Mouse (Mus musculus) liver, embryonic 14.5 days (tissue): ENCODE measurements around the gene Zfp786.

ENCODE experiments used
- CTCF ChIP-seq: IDR thresholded peaks from 2 replicates; pipeline ENCODE4 v1.5.1; 2016; ENCODE audit warnings: antibody characterized with exemption, low read depth, control low read depth
- EP300 ChIP-seq: IDR thresholded peaks from 2 replicates; pipeline ENCODE4 v1.6.1; 2016; ENCODE audit warnings: antibody characterized with exemption, low read depth

DNA sequence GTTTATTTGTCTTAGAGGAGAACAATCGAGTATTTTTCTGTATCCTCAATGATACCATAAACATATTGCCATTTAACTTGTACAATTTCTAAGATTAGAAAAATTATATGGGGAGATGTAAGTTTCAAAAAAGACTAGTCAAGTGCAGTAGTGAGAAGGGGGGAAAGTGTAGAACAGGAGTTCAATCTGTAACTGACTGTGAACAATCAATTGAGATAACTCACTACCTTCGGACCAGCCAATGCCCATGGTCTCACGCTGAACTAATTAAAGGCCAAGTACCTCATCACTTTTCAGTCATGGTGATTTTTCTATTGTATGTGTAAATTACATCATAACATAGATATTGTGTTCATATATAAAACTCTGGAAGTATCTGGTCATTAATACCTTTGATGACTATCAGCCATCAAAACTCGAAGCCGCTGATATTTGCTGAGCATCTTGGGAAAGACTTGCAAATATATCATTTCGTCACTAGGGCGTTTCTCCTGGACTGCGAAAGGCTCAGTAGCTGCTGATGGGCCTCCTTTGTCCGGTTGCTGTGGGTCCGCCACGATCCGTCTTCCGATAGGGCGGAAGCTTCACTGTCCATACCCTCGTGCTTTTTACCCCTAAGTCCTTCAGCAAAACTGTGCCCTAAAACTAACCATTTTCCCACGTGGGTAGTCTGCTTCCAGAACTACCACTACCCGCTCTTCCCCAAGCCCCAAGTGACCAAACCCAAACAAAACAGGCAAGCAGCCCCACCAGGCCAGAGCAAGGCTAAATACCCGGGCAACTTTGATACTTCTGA, 42.5 kb downstream of the Zfp786 start:
- TF ChIP-seq CTCF (no peak), EP300 (no peak)
